Mouse (Mus musculus) left cerebral cortex, postnatal 36 days (tissue): ENCODE measurements around the gene Hlx. TPM values are rescaled to one million over a fixed set of nuclear protein-coding genes. Genes with fewer than 3 reads are reported as not detected.

ENCODE experiments used
- DNase-seq, 2 experiments: peaks; one replicate each; pipeline ENCODE4 v3.0.0; 2021 to 2022; ENCODE audit warnings: low spot score in 2 of 2, mixed read lengths in 1 of 2
- intact Hi-C: fragments of 180-260 bp; cut with DNase I; formaldehyde crosslinking; loops from one replicate; pipeline ENCODE4 v1.15.1; 2025
- total RNA-seq, 2 experiments: library from RNA; stranded (reverse); gene quantifications; 2 replicates each; pipeline ENCODE4 v1.2.3; 2021

Gene Hlx
- total RNA-seq, result 1 to 10 TPM; 1.1 to 1.4 TPM

DNA sequence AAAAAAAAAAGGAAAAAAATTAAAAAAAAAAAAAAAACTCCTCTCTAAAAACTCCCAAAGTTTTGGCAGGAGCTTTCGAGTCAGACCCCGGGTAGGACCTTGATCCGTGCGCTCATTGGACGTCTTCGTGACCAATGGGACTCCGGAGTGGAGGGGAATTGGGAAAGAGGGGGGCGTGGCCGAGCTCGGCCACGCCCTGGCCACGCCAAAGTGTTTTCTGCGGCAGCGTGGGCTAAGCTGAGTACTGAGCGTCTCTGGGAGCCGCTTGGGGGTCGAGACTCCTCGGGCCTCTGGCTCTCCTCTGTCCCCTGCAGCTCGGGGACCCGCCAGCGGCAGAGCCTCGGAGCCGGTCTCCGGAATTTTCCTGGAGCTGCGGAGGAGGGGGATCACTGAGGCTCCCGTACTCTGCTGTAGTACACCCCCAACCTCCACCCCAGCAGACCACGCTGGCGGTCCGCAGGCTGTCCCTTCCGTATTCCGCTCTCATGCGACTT lies at the start of gene Hlx:
Gene Hlx (minus strand): TSS at position 64 of the 494 bp plus-strand sequence.
- intact Hi-C loops, result no loop called here
- DNase-seq, result peak in 1 of 2 experiments; percentile 6

DNA sequence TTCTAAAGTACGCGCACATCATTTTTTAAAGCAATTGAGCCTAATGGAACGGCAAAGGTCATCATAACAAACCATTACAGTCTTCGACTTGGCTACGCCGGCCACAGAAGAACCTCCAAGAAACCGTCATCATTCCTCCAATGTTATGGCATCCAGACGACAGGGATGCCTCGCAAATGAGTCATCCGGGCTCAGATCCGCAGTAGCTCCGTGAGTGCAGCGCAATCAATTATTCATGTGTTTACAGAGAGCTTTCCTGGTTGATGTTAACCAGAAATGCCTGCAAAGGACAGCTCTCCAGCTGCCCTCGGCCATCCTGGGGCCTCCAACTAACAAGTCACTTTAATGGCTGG lies 49.7 kb upstream of the Hlx start:
- no peak for DNase-seq
- intact Hi-C loops, result no loop called here

DNA sequence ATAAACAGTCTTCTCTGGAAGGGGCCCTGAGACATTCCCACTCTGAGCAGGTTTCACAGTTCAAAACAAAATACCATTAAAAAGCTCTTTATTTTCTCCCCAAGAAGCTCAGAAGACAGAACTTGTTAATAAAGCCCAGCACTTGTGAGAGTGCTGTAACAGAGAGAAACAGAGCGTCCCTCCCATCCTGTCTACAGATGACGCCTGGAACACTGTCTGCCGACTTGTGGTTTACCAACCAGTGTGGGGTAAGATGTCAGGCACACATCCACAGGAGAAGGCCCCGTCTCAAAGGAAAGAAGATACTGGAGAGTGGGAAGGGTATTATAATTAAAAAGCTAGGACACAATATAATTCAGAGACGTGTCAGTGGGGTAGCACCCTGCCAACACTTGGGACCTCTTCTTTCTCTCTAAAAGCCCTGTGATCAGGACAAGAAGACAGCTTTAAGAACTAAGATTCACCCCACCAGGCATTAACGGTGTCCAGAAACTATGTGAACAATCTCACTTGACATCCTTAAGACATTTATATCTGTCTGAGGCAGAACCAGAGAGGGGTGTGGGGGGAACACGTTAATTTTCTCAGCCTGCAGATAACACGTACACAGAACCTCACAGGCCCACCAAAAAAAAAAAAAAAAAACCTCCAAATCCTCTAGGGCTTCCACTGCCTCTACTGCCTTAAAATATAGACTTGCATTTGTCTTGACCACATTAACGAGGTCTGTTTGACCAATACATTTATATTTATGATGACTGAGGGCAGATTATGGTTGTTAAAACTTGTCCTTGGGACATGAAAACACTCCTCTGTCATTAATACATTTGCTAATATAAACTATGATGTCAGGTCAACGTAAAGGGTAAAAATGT lies 49.1 kb upstream of the Hlx start:
- DNase-seq, result no peak
- intact Hi-C loops, result no loop called here

DNA sequence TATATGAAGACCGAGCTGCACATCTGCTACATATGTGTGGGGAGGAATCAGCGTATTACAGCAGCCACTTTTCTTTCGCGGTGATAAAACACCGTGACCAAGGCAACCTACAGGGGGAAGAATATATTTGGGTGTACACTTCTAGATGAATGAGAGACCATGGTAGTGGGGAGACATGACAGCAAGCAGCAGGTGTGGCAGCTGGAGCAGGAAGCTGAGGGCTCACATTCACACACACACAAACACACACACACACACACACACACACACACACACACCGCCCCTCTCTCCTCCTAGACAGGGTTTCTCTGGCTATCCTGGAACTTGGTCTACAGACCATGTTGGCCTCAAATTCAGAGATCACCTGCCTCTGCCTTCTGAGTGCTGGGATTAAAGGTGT lies 45.7 kb upstream of the Hlx start:
- no peak for DNase-seq
- intact Hi-C loops, result loop anchor here (10.0 kb wide), 1 partner anchor 513 kb away; no protein-coding TSS in a partner anchor

DNA sequence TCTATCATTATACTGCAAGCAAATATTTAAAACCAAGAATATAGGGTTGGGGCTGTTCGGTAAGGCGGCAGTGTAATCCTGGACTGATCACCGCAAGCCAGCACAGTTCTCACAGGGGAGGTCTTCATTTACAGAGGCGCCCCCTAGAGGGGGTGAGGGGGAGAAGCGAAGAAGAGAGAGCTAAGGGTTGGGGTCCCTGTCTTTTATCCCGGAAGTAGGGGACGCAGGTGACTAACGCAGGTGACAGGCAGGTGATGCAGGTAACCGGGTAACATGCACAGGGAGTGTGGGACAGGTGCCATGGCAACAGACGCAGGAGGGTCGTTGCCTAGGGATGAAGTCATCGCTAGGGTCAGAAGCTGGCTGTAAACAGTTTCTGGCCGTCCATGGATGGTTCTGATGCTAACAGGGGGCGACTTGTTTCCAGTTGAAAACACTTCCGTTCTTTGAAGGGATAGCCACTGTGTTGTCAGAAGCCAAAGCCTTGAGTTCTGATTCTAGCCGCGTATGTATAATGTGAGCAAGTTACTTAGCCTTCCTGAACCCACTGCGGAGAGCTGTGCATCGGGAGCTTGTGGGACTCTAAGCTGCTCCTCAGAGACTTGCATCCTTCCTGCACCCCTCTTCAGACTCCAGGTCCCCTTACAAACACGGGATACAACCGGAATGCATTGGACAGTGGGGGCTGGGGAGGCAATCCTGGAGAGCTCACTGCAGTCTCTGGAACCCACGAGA lies 44.8 kb upstream of the Hlx start:
- no peak for DNase-seq
- intact Hi-C loops, result loop anchor here (10.0 kb wide), 1 partner anchor 512 kb away; no protein-coding TSS in a partner anchor

DNA sequence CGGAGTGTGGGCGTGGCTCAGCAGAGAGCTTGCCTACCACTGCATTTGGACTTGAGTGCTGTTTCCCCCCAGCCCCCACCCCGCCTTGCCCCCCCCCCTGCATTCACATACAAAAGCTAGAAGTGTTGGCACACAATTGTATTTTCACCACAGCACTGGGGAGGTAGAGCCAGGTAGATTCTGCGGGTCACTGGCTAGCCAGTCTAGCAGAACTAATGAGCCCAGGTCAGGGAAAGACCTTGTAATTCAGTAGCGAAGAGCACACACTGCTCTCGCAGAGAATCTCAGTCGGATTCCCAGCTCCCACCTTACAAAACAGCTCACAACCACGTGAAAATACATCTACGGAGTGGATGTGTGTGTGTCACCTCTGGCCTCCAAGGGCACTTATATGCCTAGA lies 42.9 kb upstream of the Hlx start:
- no peak for DNase-seq
- intact Hi-C loops, result loop anchor here (10.0 kb wide), 1 partner anchor 510 kb away; no protein-coding TSS in a partner anchor

DNA sequence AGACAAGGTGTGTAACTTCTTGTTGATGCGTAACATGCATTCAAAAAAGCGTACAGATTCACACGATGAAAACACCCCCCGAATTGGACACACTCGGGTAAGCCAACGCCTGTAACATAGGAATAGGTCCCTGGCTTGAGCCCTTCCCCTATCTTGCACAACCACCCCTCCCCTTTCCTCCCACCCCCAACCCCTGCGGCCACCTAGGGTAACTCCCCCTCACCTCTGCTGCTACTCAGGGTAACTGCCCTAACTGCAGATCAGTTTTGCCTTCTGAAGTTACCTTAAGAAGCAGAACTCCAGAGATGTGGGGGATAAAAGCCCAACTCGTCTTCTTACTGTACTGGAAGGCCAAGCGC lies 39.5 kb upstream of the Hlx start:
- intact Hi-C loops, result loop anchor here (10.0 kb wide), 1 partner anchor 507 kb away; no protein-coding TSS in a partner anchor

DNA sequence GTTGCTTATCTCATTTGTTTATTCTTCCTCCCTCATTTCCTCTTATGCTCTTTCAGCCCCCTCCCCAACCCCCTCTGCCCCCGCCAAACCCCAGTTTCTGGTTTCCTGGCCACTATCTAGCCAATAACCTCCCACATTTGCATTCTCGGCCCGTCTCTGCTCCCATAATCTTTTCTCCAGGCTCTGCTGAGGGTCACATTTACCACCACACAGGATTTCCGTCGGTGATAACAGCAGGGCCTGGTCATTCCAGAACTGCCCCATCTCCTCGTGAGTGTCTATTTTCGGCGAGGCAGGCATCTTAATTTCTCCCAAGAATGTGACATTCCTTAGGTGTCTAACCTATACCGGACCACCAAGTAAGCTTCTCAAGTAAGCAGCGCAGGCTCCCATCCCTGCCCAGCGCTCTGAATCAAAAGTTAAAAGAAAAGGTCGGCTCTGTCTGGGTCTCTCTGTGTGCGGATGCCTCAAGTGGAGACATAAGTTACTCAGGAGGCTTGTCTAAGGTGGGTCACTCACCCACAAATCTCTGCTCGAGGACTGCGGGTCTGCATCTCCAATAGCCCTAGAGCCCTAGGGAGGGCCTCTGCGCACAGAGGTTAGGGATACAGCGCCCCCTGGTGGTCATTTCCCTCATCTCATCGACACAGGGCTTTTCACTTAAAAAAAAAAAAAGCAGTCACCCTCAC lies 38.9 kb upstream of the Hlx start:
- intact Hi-C loops, result loop anchor here (10.0 kb wide), 1 partner anchor 507 kb away; no protein-coding TSS in a partner anchor
- DNase-seq, result peak; percentile 39 to 52

More for the DNA sequence above, 39.5 kb upstream of the Hlx start:
- DNase-seq, result no peak

DNA sequence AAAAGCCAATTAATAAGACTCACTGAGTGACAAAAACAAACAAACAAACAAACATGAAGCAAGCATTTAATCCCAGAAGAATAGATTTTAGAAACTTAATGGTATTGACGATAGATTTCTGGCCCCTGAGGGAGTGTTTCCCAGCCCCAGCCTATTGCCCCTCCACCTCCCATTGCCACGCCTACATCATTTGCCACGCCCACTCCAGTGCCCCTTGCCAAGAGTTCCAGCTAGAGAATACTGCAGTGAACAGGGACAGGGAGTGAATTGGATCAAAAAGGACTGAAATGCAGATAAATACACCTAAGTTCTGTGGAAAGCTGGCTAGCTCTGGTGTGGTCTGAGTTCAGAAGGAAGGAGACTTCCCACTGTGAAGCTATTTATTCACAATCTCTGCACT lies 31.4 kb upstream of the Hlx start:
- DNase-seq, result no peak
- intact Hi-C loops, result no loop called here

DNA sequence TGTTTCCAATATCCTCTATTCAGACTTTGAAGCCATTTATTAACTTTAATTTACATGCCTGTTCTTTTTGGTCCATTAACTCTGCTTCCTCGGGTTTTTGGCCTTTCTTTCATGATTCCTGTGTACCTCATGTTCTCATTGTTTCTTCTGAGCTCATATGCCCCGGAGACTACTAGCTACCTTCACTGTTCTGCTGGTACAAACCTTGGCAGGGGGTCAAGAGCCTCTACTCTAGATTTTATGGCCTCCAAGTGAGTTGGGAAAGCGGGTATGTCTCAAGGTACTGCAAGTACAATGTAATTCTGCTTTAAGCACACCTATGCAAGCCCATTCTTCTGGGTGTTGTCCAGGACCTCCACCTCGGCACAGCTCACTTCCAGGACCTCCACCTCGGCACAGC lies 30.5 kb upstream of the Hlx start:
- intact Hi-C loops, result no loop called here

DNA sequence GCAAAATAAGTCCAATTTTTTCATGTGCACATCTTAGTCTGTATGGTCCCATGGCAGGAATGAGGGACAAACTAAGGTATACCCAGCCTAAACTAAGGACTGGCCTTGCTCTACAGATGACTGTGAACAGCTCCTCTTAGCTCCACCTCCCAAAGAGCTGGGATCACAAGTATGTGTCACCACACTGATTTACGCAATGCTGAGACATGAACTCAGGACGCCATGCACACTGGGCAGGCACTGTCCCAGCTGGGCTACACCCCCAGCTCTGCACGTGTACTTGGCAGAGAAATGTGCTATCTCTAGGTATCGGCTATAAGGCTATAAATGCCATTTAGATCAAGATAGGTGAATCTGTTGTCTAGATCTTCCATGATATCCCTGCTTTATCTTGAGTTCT lies 29.6 kb upstream of the Hlx start:
- intact Hi-C loops, result no loop called here
- DNase-seq, result no peak

More for the DNA sequence above, 30.5 kb upstream of the Hlx start:
- DNase-seq, result no peak

DNA sequence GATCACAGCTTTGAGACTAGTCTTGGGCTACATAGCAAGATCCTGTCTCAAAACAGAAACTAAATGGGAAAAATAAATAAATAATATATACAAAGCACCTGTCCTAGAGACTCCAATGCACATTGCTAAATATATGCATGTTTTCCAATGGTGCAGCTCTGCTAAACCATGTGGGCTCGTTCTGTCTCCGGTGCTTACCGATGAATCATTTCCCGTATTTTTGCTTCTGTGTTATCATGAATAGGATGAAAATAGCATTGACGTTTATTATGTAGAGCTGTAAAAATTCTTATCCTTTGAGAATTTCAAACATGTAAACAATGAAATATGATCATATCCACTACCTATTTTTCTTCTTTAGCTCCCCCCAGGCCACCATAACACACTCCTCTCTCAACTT lies 20.3 kb upstream of the Hlx start:
- intact Hi-C loops, result no loop called here
- DNase-seq, result no peak

DNA sequence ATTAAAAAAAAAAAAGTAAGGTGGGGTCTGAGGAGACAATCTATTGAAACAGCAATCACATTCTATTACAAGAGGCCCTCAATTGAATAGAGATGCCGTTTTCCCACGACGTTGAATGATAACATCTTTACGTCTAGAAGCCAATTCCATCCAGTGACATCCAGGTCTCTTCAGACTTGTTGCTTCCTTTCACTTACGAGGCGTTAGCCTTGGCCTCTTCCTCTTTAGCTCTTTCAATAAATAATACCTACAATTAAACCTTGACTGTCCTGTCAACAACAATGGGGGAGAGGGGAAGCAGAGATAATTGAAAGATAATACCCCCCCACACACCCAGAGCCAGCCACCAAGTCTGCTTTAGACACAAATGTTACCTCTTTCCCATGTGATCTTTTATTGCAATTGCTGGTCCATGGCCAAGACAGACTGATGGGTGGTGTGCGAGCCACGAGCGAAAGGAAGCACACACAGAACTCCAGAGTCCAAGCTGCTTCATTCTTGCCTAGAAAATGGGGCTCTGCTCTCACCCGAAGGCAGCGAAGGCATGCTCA lies 17.8 kb upstream of the Hlx start:
- DNase-seq, result no peak
- intact Hi-C loops, result no loop called here

DNA sequence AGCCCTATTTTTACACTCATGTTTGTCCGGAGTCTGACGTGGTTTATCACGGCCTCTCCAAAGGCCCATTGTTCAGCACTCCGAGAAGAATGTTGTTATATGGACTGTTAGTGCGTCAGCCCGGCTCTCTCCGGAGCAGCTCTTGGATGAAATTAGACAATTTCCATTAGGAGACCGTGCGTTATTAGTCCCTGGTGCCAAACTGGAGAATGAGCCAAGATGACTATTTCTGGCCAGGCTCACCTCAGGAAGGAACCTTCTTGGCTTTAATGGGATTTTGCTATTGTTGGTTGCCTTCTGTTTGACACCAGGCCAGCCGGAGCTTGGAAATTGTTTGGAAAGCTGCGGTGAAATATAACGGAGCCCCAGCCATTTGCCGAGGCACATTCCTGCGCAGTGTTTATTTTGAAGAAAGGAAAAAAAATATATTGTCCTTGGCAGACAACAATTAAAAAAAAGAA lies 16.3 kb upstream of the Hlx start:
- no peak for DNase-seq
- intact Hi-C loops, result no loop called here

DNA sequence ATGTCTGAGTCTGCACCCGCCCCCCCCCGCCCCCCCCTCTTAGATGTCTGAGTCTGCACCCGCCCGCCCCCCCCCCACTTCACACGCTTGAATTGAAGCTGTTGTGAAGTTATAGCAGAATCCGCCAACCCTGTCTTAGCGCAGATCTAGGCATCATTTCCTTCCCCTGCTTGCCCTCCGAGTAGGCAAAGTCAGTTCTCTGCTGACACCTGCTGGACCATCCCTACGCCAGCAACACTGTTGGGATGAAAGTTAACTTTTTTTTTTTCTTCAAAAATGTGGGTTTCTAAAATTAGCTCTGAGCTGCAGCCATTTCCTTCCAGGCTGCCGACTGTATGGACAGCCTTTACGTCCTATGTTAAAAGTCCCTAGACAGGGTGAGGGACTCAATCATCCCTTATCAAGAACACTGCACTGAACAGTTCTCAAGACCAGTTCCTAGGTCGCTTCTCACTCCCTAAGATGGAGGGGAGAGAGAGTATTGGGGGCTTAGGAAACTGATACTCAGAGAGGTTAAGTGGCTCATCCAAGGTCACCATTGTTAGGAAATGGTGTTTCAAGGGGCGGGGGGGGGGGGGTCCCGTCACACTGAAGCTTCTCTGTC lies 5.6 kb upstream of the Hlx start:
- intact Hi-C loops, result loop anchor here (1.0 to 5.0 kb wide), 2 partner anchors 291 to 472 kb away; no protein-coding TSS in a partner anchor
- DNase-seq, result peak; percentile 11 to 37

DNA sequence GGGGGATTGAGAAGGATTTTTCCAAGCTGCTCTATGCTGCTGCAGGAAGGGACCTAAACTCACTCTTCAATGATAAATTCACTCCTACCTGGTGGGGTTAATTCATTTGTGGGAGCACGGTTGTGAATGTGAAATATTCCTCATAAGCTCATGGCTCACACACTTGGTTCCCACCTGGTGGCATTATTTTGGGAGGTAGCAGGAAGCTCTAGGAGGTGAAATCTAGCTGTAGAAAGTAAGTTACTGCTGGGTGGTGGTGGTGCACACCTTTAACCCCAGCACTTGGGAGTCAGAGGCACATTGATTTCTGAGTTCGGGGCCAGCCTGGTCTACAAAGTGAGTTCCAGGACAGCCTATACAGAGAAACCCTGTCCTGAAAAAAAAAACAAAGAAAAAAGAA lies 4.8 kb upstream of the Hlx start:
- DNase-seq, result no peak
- intact Hi-C loops, result loop anchor here (5.0 kb wide), 1 partner anchor 290 kb away; no protein-coding TSS in a partner anchor

DNA sequence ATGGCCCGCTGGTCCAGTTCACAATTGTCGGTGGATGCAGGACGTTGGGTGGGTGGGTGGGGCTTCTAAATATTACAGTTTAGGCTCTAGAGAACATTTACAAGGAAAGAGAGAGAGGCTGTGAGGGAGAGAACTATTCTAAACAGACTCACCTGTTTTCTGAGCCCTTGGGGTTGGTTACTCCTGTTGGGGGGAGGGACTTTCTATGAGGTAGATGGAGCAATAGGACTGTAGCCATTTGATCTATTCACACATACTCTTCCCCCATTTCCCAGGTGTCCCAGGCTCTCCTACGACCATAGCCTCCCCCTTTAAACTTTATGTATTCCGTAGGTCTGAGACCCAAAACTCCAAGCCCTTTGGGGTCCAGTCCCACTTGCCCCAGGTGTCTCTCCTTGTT lies 3.8 kb upstream of the Hlx start:
- intact Hi-C loops, result loop anchor here (5.0 kb wide), 1 partner anchor 289 kb away; no protein-coding TSS in a partner anchor
- DNase-seq, result no peak

DNA sequence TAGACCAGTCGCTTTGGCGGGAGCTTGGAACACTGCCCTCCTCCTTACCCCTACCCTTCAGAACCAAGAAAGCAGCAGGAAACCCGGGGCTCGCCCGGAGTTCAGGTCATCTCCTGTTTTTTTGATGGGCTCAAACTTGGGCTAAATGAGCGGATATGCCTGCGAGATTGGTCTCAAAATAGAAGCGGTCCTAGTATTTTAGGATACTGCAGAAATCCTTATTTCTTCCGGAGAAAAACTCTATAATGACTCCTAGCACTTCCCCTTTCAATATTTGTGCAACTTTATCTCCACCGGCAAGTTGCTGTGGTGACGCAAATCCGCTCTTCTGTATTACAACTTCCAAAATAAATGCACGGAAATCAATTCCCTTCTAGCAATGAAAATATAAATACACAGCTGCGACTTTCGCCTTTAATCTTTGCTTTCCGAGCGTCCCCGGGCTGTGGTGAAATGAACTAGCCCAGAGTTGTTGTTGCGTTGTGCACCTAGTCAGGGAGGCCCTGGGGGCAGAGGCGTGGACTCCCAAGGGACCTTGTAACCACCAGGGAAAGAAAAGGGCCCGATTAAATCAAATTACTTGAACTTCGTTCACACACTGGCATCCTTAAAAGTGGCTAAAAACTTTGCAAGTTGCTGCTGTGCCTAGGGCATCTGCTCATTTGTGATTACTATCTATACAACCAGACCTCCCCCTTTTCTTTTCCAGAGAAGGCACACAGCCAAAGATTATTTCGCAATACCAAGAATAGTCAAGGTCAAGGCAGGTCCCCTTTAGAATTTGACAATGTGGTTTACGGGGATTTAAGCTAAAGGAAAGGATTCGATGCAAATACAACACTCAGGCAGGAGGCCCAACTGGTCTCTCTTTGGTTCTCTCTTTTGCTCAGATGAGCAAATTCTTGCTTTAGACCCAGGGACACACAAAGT lies 2.8 kb upstream of the Hlx start:
- DNase-seq, result no peak
- intact Hi-C loops, result loop anchor here (5.0 kb wide), 1 partner anchor 288 kb away; no protein-coding TSS in a partner anchor
